Mouse (Mus musculus): ENCODE results near the gene Ccdc167. TPM values are rescaled to one million over a fixed set of nuclear protein-coding genes. Genes with fewer than 3 reads are reported as not detected.

Ccdc167 gene
- polyA plus RNA-seq, 1 experiment from 2014 or later: 17.0 TPM

DNA sequence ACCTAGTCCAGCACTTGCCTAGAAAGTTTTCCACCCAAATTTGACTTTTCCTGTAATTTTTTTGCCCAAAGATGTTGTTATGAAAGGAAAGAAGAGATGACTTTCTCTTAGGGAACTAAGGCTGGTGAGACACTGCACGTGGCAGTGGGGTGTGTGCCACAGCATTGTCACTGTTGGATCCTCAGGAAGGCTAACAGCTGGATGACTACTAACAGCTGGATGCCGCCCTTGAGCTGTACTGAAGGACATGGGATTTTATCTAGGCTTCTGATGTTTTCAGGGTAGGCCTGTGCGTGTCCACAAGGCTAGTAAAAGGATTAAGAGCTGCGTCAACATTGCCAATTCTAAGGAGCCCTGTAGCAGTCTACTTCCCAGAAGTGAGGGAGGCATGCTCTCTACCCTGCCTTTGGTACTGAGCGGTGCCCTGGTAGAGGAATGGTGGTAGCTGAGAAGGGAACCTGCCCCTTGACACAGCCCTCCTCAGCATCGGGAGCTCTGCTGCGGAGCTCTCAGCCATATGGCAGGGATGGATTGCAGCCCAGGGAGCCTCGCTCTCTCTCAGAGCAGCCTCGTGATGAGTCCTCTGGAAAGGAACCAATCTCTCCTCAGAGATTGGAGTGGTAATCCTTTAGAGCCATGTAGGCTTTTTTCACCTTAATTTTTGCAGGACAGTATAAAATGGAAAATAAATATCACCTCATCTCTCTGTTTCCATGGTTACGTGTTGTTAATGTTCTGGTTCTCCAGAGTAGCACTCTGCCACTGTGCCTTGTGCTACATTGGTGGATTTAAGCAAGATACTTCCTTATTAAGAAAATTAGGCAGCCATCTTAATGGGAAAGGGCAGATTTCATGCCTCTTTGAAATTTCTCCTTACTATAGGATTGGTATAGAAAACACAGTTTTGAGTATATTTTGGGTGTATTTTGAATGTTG is 48.5 kb downstream of the Ccdc167 start:
- no peak overlapping the region for H3K4me2 ChIP-seq
- 73% methylated on average over 10 of the region's 10 CpGs for WGBS
- H3K36me3 ChIP-seq (ENCODE audit: control insufficient read depth, insufficient read depth, low read length): peaks cover 6% of the 10 kb centered on the region; the same call in 1 of the 2 replicates
- DNase-seq (ENCODE audit: low spot score, missing footprints): no peak
- 0 out of 2 replicates have a peak, but pooled peaks cover 2% of the 10 kb centered on the region for H3K4me1 ChIP-seq (ENCODE audit: control insufficient read depth, insufficient read depth, low read length)
- H3K27ac ChIP-seq (ENCODE audit: low read depth, low read length): peak overlapping the region; percentile 25; the same call in 1 of the 2 replicates
- no peak overlapping the region for H3K9ac ChIP-seq (ENCODE audit: low read length)
- H3K4me3 ChIP-seq (ENCODE audit: low read depth, low read length): no peak overlapping the region
- H3K9me3 ChIP-seq (ENCODE audit: control insufficient read depth, low read length): no peaks in the 10 kb centered on the region
- no peaks in the 10 kb centered on the region for H3K27me3 ChIP-seq (ENCODE audit: control insufficient read depth, insufficient read depth, low read length)
- ATAC-seq (ENCODE audit: low FRiP score): no peak

DNA sequence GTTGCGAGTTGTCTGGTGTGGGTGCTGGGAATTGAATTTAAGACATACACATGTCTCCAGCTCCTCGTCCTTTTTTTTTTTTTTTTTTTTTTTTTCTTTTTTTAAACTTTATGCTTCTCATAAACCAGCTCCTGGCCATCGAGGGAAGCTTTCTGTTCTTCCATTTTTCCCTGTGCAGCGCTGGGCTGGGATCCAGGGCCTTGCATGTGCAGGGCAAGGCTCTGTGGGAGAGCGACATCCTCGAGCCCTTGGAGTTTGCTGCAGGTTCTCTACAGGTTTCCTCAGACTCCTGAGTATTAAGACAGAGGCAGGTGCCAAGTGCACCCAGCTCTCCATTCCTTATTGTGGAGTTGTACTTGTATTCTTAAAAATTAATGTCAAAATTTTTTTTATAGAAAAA is 54.7 kb downstream of the Ccdc167 start:
- H3K36me3 ChIP-seq (ENCODE audit: control insufficient read depth, insufficient read depth, low read length): peaks cover 6% of the 10 kb centered on the region; the same call in 1 of the 2 replicates
- H3K9ac ChIP-seq (ENCODE audit: low read length): no peak overlapping the region
- no peak for ATAC-seq (ENCODE audit: low FRiP score)
- no peaks in the 10 kb centered on the region for H3K9me3 ChIP-seq (ENCODE audit: control insufficient read depth, low read length)
- no peak for DNase-seq (ENCODE audit: low spot score, missing footprints)
- no peak overlapping the region for H3K4me3 ChIP-seq (ENCODE audit: low read depth, low read length)
- H3K4me2 ChIP-seq: no peak overlapping the region
- H3K4me1 ChIP-seq (ENCODE audit: control insufficient read depth, insufficient read depth, low read length): peaks cover 7% of the 10 kb centered on the region; the same call in 1 of the 2 replicates
- H3K27ac ChIP-seq (ENCODE audit: low read depth, low read length): no peak overlapping the region
- WGBS: 88% methylated on average over 6 of the region's 6 CpGs
- no peaks in the 10 kb centered on the region for H3K27me3 ChIP-seq (ENCODE audit: control insufficient read depth, insufficient read depth, low read length)

DNA sequence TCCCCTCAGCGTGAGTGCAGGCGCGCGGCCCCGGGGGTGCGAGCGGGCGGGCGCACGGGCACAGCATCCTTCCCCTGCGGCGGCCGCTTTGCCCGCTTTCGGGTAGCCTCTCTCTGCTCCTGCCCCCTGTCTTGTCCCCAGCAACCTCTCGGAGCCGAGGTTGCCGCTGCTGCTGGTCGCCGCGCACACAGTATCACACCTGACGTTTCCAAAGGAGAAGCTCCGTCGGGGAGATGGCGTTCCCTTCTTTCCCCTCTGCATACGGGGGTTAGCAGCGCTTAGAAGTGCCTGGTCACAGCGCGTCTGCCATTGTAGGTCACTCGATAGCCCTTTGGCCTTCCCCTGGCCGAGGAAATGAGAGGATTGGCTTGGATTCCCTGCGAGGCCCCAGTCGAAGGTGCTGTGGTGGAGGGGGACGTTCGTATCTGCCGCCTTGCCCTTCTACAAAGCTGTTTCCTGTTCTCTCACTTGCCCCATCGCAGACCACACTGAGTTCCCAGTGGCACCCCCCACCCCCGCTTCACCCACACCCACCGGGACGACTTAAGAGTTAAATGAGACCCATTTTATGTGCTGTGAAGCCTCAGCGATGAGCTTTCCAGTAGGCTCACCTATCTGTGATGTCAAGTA is 56.0 kb downstream of the Ccdc167 start:
- no peak for ATAC-seq (ENCODE audit: low FRiP score)
- no peaks in the 10 kb centered on the region for H3K27me3 ChIP-seq (ENCODE audit: control insufficient read depth, insufficient read depth, low read length)
- peaks cover 6% of the 10 kb centered on the region; the same call in 1 of the 2 replicates for H3K36me3 ChIP-seq (ENCODE audit: control insufficient read depth, insufficient read depth, low read length)
- WGBS: under 1% methylated on average over 41 of the region's 41 CpGs
- peak overlapping the region; percentile 86 for H3K27ac ChIP-seq (ENCODE audit: low read depth, low read length)
- peak overlapping the region; percentile 93 for H3K4me3 ChIP-seq (ENCODE audit: low read depth, low read length)
- no peaks in the 10 kb centered on the region for H3K9me3 ChIP-seq (ENCODE audit: control insufficient read depth, low read length)
- peak overlapping the region; percentile 95 for H3K4me2 ChIP-seq
- H3K9ac ChIP-seq (ENCODE audit: low read length): peak overlapping the region; percentile 98
- DNase-seq (ENCODE audit: low spot score, missing footprints): peak; percentile 91
- H3K4me1 ChIP-seq (ENCODE audit: control insufficient read depth, insufficient read depth, low read length): peaks cover 7% of the 10 kb centered on the region; the same call in 1 of the 2 replicates

DNA sequence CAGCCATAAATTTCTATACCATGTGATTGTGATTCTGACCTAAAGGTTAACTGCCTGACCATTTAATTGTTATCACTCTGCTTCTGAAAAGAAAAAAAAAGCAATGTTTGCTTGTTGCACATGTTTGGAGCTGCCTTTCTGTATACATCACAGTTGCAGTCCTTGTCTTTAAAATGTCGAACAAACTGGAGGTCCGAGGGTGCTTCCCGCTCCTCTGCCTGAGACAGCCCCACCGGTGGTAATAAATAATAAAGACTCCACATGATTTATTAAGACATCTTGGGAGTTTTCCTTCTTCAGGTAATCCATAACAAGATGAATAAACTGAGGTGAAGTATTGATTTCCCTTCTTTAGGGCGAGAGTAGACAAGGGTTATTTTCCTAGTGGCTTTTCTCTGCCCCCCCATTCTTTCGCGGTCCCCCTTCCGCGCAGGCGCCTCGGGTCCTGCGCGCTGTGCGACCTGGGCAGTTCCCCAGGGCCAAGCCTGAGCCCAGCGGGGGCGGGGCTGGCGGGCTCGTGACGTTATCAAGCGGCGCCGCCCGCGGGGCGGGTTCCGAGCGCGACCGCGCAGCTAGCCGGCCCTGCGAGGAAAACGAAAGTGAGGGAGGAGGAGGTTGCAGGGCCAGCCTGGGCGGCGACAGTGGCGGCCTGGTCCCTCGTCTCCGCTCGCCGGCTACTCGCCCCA is 56.6 kb downstream of the Ccdc167 start, which contains the start of gene Cmtr1:
TSS of gene Cmtr1 (plus strand) at position 520 of the 686 bp plus-strand sequence.
- Histone ChIP-seq H3K27me3 (ENCODE audit: control insufficient read depth, insufficient read depth, low read length) (no peaks in the 10 kb centered on the region), H3K27ac (ENCODE audit: low read depth, low read length) (peak within 1 kb of the TSS; percentile 86), H3K9me3 (ENCODE audit: control insufficient read depth, low read length) (no peaks in the 10 kb centered on the region), H3K36me3 (ENCODE audit: control insufficient read depth, insufficient read depth, low read length) (peaks cover 6% of the 10 kb centered on the region; the same call in 1 of the 2 replicates), H3K9ac (ENCODE audit: low read length) (peak within 1 kb of the TSS; percentile 98), H3K4me2 (peak within 1 kb of the TSS; percentile 95), H3K4me3 (ENCODE audit: low read depth, low read length) (peak within 1 kb of the TSS; percentile 93), H3K4me1 (ENCODE audit: control insufficient read depth, insufficient read depth, low read length) (peaks cover 7% of the 10 kb centered on the region; the same call in 1 of the 2 replicates)
- 1% methylated on average over 40 of the region's 41 CpGs for WGBS
- peak; percentile 99 for DNase-seq (ENCODE audit: low spot score, missing footprints)
- ATAC-seq (ENCODE audit: low FRiP score): peak; percentile 97

DNA sequence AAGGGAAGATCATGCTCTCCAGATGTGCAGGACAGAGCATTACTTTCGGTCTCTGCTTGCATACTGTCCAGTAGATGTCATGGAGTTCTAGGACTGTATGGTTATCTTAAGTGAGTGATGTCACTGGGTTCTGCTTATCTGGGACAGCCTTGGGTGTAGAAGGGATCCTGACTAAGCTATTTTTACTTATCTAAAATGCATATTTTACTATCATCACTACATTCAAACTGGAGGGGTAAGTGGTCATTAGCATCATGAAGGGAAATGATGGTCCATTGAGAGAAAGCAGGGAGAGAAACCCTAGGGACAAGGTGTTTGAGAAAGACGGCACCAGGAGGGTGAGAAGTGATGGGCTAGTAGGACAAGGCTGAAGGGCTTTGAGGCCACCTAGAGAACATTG is 58.6 kb downstream of the Ccdc167 start:
- DNase-seq (ENCODE audit: low spot score, missing footprints) (no peak), ATAC-seq (ENCODE audit: low FRiP score) (no peak)
- 83% methylated on average over 2 of the region's 2 CpGs for WGBS
- H3K36me3 ChIP-seq (ENCODE audit: control insufficient read depth, insufficient read depth, low read length): no peaks in the 10 kb centered on the region
- peaks cover 7% of the 10 kb centered on the region; the same call in 1 of the 2 replicates for H3K4me1 ChIP-seq (ENCODE audit: control insufficient read depth, insufficient read depth, low read length)
- H3K4me3 ChIP-seq (ENCODE audit: low read depth, low read length): no peak overlapping the region
- H3K4me2 ChIP-seq: no peak overlapping the region
- H3K9ac ChIP-seq (ENCODE audit: low read length): no peak overlapping the region
- no peaks in the 10 kb centered on the region for H3K27me3 ChIP-seq (ENCODE audit: control insufficient read depth, insufficient read depth, low read length)
- no peak overlapping the region for H3K27ac ChIP-seq (ENCODE audit: low read depth, low read length)
- no peaks in the 10 kb centered on the region for H3K9me3 ChIP-seq (ENCODE audit: control insufficient read depth, low read length)

DNA sequence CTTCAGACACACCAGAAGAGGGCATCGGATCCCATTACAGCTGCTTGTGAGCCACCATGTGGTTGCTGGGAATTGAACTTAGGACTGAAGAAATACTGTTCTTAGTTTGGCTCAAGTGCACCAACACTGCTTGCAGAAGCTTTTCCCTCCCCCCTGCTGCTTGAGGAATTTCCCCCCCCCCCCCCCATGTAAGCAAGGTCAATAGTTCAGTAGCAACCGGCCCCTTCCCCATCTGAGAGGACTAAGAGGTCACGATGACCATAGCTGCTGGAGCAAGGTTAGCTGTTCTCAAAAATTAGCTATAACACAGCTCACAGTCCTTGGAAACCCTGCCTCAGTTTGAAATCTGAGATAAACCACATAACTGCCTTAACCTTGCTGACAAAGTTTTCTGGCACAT is 74.6 kb downstream of the Ccdc167 start:
- 61% methylated on average over 3 of the region's 3 CpGs for WGBS
- Histone ChIP-seq H3K4me3 (ENCODE audit: low read depth, low read length) (no peak overlapping the region), H3K9me3 (ENCODE audit: control insufficient read depth, low read length) (no peaks in the 10 kb centered on the region), H3K4me1 (ENCODE audit: control insufficient read depth, insufficient read depth, low read length) (no peaks in the 10 kb centered on the region), H3K27me3 (ENCODE audit: control insufficient read depth, insufficient read depth, low read length) (no peaks in the 10 kb centered on the region), H3K27ac (ENCODE audit: low read depth, low read length) (no peak overlapping the region), H3K4me2 (no peak overlapping the region), H3K9ac (ENCODE audit: low read length) (no peak overlapping the region), H3K36me3 (ENCODE audit: control insufficient read depth, insufficient read depth, low read length) (peaks cover 21% of the 10 kb centered on the region)
- no peak for DNase-seq (ENCODE audit: low spot score, missing footprints)
- no peak for ATAC-seq (ENCODE audit: low FRiP score)

DNA sequence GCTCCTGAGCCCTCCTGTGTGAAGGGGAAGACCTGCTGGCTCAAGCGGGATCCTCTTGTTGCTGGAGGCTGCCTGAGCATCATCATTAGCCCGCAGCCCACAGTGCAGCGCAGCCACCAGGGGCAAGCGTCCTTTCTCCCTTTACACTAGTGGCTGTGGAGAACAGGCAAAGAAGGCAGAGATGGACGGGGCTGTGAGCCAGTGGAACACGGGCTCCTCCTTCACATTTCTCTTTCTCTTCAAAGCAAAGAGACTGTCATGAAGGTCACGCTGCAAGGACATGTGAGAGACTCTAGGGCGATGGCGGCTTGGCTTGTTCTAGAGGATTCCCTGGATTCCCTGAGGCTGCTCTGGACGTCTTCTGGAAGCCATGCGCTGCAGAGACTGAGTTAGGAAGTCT is 75.9 kb downstream of the Ccdc167 start:
- H3K9ac ChIP-seq (ENCODE audit: low read length): no peak overlapping the region
- H3K4me1 ChIP-seq (ENCODE audit: control insufficient read depth, insufficient read depth, low read length): no peaks in the 10 kb centered on the region
- H3K27ac ChIP-seq (ENCODE audit: low read depth, low read length): no peak overlapping the region
- WGBS: 92% methylated on average over 11 of the region's 11 CpGs
- H3K9me3 ChIP-seq (ENCODE audit: control insufficient read depth, low read length): no peaks in the 10 kb centered on the region
- DNase-seq (ENCODE audit: low spot score, missing footprints) (no peak), ATAC-seq (ENCODE audit: low FRiP score) (no peak)
- H3K4me2 ChIP-seq: no peak overlapping the region
- H3K36me3 ChIP-seq (ENCODE audit: control insufficient read depth, insufficient read depth, low read length): peaks cover 28% of the 10 kb centered on the region
- H3K4me3 ChIP-seq (ENCODE audit: low read depth, low read length): no peak overlapping the region
- H3K27me3 ChIP-seq (ENCODE audit: control insufficient read depth, insufficient read depth, low read length): no peaks in the 10 kb centered on the region

DNA sequence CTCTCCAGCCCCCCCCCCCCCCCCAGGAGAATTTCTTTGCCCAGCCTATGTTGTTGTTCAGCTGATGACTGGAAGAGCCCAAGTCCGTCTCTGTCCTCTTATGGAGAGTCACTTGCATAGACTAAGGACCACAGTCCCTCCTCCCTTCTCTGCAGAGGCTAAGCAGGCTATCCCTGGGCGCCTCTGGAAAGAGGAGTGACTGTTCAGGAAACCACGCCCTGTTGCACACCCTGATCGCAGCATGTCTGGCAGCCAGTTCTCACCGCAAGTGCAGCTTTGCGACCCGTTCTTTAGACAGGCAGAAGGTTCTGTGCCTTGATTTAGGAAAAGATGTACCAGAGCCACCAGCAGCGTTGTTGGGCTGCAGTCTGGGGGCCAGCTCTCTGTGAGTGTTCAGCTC is 78.9 kb downstream of the Ccdc167 start:
- H3K4me1 ChIP-seq (ENCODE audit: control insufficient read depth, insufficient read depth, low read length): no peaks in the 10 kb centered on the region
- H3K9me3 ChIP-seq (ENCODE audit: control insufficient read depth, low read length): no peaks in the 10 kb centered on the region
- no peak overlapping the region for H3K9ac ChIP-seq (ENCODE audit: low read length)
- H3K27ac ChIP-seq (ENCODE audit: low read depth, low read length): no peak overlapping the region
- H3K4me2 ChIP-seq: no peak overlapping the region
- H3K36me3 ChIP-seq (ENCODE audit: control insufficient read depth, insufficient read depth, low read length): peaks cover 41% of the 10 kb centered on the region
- DNase-seq (ENCODE audit: low spot score, missing footprints): no peak
- H3K4me3 ChIP-seq (ENCODE audit: low read depth, low read length): no peak overlapping the region
- no peak for ATAC-seq (ENCODE audit: low FRiP score)
- 91% methylated on average over 8 of the region's 8 CpGs for WGBS
- H3K27me3 ChIP-seq (ENCODE audit: control insufficient read depth, insufficient read depth, low read length): no peaks in the 10 kb centered on the region

Data from midbrain, embryonic 11.5 days (tissue).